Mouse (Mus musculus) adrenal gland, adult (tissue): ENCODE measurements at regions not wholly inside any gene's neighbourhood (a gene's known extent, or its start where the extent isn't known, plus 50 kb on each side); places are given as distances from the start of the nearest gene placed in this dataset.

Source experiments
- DNase-seq, 2 experiments: peaks; one replicate each; pipeline ENCODE4 v3.0.0; 2022 to 2023; ENCODE audit warnings: low spot score in 1 of 2; ENCODE audit not compliant: inconsistent age in 2 of 2

- DNase-seq: no peak
These were observed 1047.1 kb downstream of the Synb start for GRCm38 (mm10) chr14:68246966-68247365.

- no peak for DNase-seq
These were observed 1054.0 kb downstream of the Synb start for GRCm38 (mm10) chr14:68240146-68240545.

DNA sequence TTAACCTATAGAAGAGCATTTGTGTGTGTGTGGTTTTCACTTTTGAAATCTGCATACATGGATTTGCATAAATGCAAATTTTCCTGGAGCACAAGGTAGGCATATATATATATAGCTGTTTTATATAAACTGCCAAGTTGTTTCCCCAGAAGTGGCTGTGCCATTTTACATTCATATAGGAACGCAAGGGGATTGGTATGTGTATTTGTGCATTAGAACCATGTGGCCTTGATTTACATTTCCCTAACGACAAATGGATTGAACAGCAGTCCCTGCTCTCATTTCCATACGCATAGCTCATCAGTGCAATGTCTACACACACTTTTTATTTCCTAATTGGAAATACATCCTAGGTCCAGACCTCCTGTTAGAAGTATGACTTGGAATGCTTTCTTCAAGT lies 1069.9 kb downstream of the Synb start:
- no peak for DNase-seq

DNA sequence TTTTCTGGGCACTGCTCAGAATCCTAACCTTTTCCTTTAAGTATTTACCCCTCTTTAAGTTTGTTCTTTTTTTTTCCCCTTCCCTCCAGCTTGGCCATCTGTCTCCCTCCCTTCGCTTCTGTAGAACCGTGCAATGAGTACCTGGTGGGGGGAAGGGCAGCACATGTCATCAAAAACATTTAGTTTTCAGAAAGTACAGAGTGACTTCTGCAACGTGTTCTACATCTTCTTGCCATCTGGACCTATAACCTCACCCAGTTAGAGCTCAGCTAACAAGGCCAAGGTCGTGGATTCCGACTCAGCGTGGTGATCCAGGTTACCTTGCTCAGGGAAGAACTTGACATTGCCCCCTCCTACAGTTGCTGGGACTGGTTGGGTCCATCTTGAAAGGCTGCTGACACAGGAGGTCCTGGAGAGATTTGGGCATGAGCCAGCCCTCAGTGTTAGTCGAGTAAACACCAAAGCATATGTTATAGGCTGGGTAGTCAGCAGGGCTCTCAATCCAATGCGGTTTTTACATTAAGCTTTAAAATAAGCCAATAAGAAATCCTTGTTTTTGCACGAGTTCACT lies 1075.0 kb downstream of the Synb start:
- peak in 1 of 2 experiments; percentile 43 for DNase-seq

DNA sequence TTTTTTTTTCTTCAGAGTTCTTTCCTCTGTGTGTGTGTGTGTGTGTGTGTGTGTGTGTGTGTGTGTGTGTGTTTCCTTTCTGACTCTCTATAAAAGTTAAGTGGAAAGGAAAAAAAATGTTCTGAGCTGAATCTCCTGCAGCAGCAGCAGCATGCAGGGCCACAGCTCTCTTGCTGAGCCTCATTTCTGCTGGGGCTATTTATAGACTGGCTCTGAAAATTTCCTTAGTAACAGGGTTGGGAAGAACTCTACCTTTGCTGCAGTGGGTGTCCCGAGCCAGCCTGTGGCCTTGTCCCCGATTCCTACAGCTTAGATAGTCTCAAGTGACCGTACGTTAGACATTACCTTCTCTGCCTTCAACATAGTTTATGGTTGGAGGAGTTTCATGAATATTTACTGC lies 1075.6 kb downstream of the Synb start:
- peak; percentile 39 to 76 for DNase-seq

DNA sequence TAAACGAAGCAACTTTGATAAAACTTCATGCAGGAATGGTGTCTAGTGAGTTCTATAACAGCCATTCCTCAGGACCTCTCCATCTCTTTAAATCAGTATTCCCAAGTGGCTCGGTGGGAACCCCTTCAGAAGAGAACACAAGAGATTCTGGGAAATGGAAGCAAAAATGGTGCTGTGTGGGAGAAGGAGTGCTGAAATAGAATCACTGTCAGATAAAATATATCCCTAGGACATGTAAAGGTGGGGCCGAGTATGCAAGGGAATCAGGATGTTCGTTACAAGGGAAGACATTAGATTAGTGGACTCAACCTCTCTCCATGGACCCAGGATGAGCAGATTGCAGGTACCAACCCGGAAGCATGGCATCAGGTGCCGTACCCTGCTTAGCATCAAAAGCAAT lies 1076.1 kb downstream of the Synb start:
- peak in 1 of 2 experiments; percentile 23 for DNase-seq

DNA sequence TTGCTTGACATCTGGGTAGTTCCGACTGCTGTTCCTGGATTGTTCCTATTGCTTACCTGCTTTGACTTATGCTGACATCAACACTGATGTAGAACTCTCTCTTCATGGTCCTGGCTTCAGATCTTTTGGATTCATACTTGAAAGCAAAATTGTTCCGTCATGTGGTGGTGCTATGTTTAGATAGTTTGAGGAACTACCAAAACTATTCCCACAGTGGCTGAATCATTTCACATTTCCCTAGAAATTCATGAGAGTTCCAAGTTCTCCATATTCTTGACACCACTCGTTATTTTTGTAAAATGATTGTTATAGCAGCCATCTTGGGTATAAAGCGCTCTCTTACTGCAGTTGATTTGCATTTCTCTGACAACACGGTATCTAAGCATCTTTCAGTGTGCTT lies 1080.2 kb downstream of the Synb start:
- no peak for DNase-seq

- no peak for DNase-seq
These were observed 1095.3 kb downstream of the Synb start for GRCm38 (mm10) chr14:68198802-68199201.

- DNase-seq: no peak
These were observed 1096.7 kb downstream of the Synb start for GRCm38 (mm10) chr14:68197470-68197800.

- DNase-seq: no peak
These were observed 1097.2 kb downstream of the Synb start for GRCm38 (mm10) chr14:68196762-68197469.

- no peak for DNase-seq
These were observed 1097.9 kb downstream of the Synb start for GRCm38 (mm10) chr14:68196201-68196600.

- DNase-seq: peak in 1 of 2 experiments; percentile 27
These were observed 1104.2 kb downstream of the Synb start for GRCm38 (mm10) chr14:68189876-68190275.

GRCm38 (mm10) chr14:68188325-68188724 lies 1105.8 kb downstream of the Synb start:
- DNase-seq: no peak

DNA sequence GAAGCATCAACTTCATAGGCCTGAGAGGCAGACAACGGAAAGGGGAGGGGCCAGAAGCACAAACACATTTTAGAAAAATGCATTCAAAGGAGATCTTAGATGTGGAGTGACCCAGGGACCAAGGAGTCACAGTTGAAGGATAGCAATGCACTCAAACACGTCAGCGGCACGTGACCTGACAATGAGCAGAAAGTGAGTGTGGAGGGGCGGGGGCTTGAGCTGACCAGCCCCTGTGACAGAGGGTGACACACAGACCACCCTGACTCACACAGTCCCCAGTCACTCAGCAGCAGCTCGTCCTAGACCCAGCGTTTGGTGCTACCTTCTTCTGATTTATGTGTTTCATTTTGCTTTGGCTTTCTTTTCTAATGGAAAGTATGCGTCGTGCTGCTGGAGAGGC lies 1111.5 kb downstream of the Synb start:
- DNase-seq: no peak

GRCm38 (mm10) chr14:68181168-68181567 lies 1112.9 kb downstream of the Synb start:
- no peak for DNase-seq
